Mouse (Mus musculus): Measurements from ENCODE around the gene Kbtbd4. TPM values are rescaled to one million over a fixed set of nuclear protein-coding genes. Genes with fewer than 3 reads are reported as not detected.

Kbtbd4 gene
- polyA plus RNA-seq, 1 experiment from 2014 or later = 12.0 TPM

GRCm38 (mm10) chr2:90903398-90903797 is 1.1 kb upstream of the Kbtbd4 start:
- Histone ChIP-seq H3K4me2 (replicated peaks; ENCODE audit: low read depth) (peak overlapping the region; percentile 74), H3K9ac (ENCODE audit: low read depth, low read length) (peak overlapping the region; percentile 89; the same call in 1 of the 2 replicates), H3K36me3 (ENCODE audit: control insufficient read depth, insufficient read depth) (peaks cover 35% of the 10 kb centered on the region), H3K4me1 (replicated peaks; ENCODE audit: control insufficient read depth, insufficient read depth, low read length) (peaks cover 9% of the 10 kb centered on the region), H3K9me3 (ENCODE audit: control insufficient read depth) (no peaks in the 10 kb centered on the region), H3K27ac (ENCODE audit: low read depth, low read length) (no peak overlapping the region), H3K27me3 (replicated peaks; ENCODE audit: control insufficient read depth, insufficient read depth, low read length) (no peaks in the 10 kb centered on the region), H3K4me3 (ENCODE audit: low read depth, low read length) (peak overlapping the region; percentile 79)
- no peak for TF ChIP-seq CTCF (IDR thresholded peaks at IDR 0.05; ENCODE audit: low read depth)
- ATAC-seq = no peak
- WGBS = 58% methylated on average over 2 of the region's 2 CpGs

GRCm38 (mm10) chr2:90904856-90905224 is 300 bp downstream of the Kbtbd4 start:
- peaks cover 9% of the 10 kb centered on the region for H3K4me1 ChIP-seq (replicated peaks; ENCODE audit: control insufficient read depth, insufficient read depth, low read length)
- peak; percentile 46 for ATAC-seq
- H3K27me3 ChIP-seq (replicated peaks; ENCODE audit: control insufficient read depth, insufficient read depth, low read length) = no peaks in the 10 kb centered on the region
- TF ChIP-seq CTCF (IDR thresholded peaks at IDR 0.05; ENCODE audit: low read depth) = no peak
- H3K4me3 ChIP-seq (ENCODE audit: low read depth, low read length) = peak overlapping the region; percentile 79
- peaks cover 45% of the 10 kb centered on the region for H3K36me3 ChIP-seq (ENCODE audit: control insufficient read depth, insufficient read depth)
- WGBS = 0% methylated on average over 21 of the region's 21 CpGs
- H3K9ac ChIP-seq (ENCODE audit: low read depth, low read length) = peak overlapping the region; percentile 89
- H3K9me3 ChIP-seq (ENCODE audit: control insufficient read depth) = no peaks in the 10 kb centered on the region
- H3K27ac ChIP-seq (ENCODE audit: low read depth, low read length) = peak overlapping the region; percentile 84
- peak overlapping the region; percentile 74 for H3K4me2 ChIP-seq (replicated peaks; ENCODE audit: low read depth)

- Histone ChIP-seq H3K9ac (ENCODE audit: low read depth, low read length) (no peak overlapping the region), H3K4me1 (replicated peaks; ENCODE audit: control insufficient read depth, insufficient read depth, low read length) (peaks cover 9% of the 10 kb centered on the region), H3K9me3 (ENCODE audit: control insufficient read depth) (no peaks in the 10 kb centered on the region), H3K4me3 (ENCODE audit: low read depth, low read length) (no peak overlapping the region), H3K27me3 (replicated peaks; ENCODE audit: control insufficient read depth, insufficient read depth, low read length) (no peaks in the 10 kb centered on the region), H3K27ac (ENCODE audit: low read depth, low read length) (no peak overlapping the region), H3K4me2 (replicated peaks; ENCODE audit: low read depth) (no peak overlapping the region), H3K36me3 (ENCODE audit: control insufficient read depth, insufficient read depth) (peaks cover 51% of the 10 kb centered on the region)
- ATAC-seq = no peak
- TF ChIP-seq CTCF (IDR thresholded peaks at IDR 0.05; ENCODE audit: low read depth) = no peak
- 75% methylated on average over 2 of the region's 2 CpGs for WGBS
These were observed 2.2 kb downstream of the Kbtbd4 start for GRCm38 (mm10) chr2:90906721-90907120.

- H3K4me2 ChIP-seq (replicated peaks; ENCODE audit: low read depth) = no peak overlapping the region
- WGBS = 65% methylated on average over 1 of the region's 1 CpGs
- TF ChIP-seq CTCF (IDR thresholded peaks at IDR 0.05; ENCODE audit: low read depth) = no peak
- no peaks in the 10 kb centered on the region for H3K9me3 ChIP-seq (ENCODE audit: control insufficient read depth)
- no peaks in the 10 kb centered on the region for H3K27me3 ChIP-seq (replicated peaks; ENCODE audit: control insufficient read depth, insufficient read depth, low read length)
- no peak for ATAC-seq
- no peak overlapping the region for H3K4me3 ChIP-seq (ENCODE audit: low read depth, low read length)
- H3K27ac ChIP-seq (ENCODE audit: low read depth, low read length) = no peak overlapping the region
- H3K36me3 ChIP-seq (ENCODE audit: control insufficient read depth, insufficient read depth) = peaks cover 51% of the 10 kb centered on the region
- H3K9ac ChIP-seq (ENCODE audit: low read depth, low read length) = no peak overlapping the region
- H3K4me1 ChIP-seq (replicated peaks; ENCODE audit: control insufficient read depth, insufficient read depth, low read length) = peaks cover 4% of the 10 kb centered on the region; the same call in 1 of the 2 replicates
These were observed 6.3 kb downstream of the Kbtbd4 start for GRCm38 (mm10) chr2:90910861-90911260.

GRCm38 (mm10) chr2:90911668-90912067 is 7.1 kb downstream of the Kbtbd4 start:
- H3K4me1 ChIP-seq (replicated peaks; ENCODE audit: control insufficient read depth, insufficient read depth, low read length) = peaks cover 4% of the 10 kb centered on the region; the same call in 1 of the 2 replicates
- H3K27ac ChIP-seq (ENCODE audit: low read depth, low read length) = no peak overlapping the region
- peaks cover 44% of the 10 kb centered on the region for H3K36me3 ChIP-seq (ENCODE audit: control insufficient read depth, insufficient read depth)
- no peak overlapping the region for H3K4me3 ChIP-seq (ENCODE audit: low read depth, low read length)
- 71% methylated on average over 1 of the region's 1 CpGs for WGBS
- H3K9me3 ChIP-seq (ENCODE audit: control insufficient read depth) = no peaks in the 10 kb centered on the region
- no peak overlapping the region for H3K4me2 ChIP-seq (replicated peaks; ENCODE audit: low read depth)
- no peak for TF ChIP-seq CTCF (IDR thresholded peaks at IDR 0.05; ENCODE audit: low read depth)
- H3K9ac ChIP-seq (ENCODE audit: low read depth, low read length) = no peak overlapping the region
- no peak for ATAC-seq
- H3K27me3 ChIP-seq (replicated peaks; ENCODE audit: control insufficient read depth, insufficient read depth, low read length) = no peaks in the 10 kb centered on the region

GRCm38 (mm10) chr2:90913671-90914070 is 9.1 kb downstream of the Kbtbd4 start:
- TF ChIP-seq CTCF (IDR thresholded peaks at IDR 0.05; ENCODE audit: low read depth) = no peak
- Histone ChIP-seq H3K36me3 (ENCODE audit: control insufficient read depth, insufficient read depth) (peaks cover 40% of the 10 kb centered on the region), H3K27me3 (replicated peaks; ENCODE audit: control insufficient read depth, insufficient read depth, low read length) (no peaks in the 10 kb centered on the region), H3K9me3 (ENCODE audit: control insufficient read depth) (no peaks in the 10 kb centered on the region), H3K27ac (ENCODE audit: low read depth, low read length) (no peak overlapping the region), H3K4me2 (replicated peaks; ENCODE audit: low read depth) (no peak overlapping the region), H3K4me1 (replicated peaks; ENCODE audit: control insufficient read depth, insufficient read depth, low read length) (0 out of 2 replicates have a peak, but pooled peaks cover 4% of the 10 kb centered on the region), H3K4me3 (ENCODE audit: low read depth, low read length) (no peak overlapping the region), H3K9ac (ENCODE audit: low read depth, low read length) (no peak overlapping the region)
- ATAC-seq = no peak
- WGBS = 61% methylated on average over 2 of the region's 2 CpGs

- Histone ChIP-seq H3K9me3 (ENCODE audit: control insufficient read depth) (no peaks in the 10 kb centered on the region), H3K27me3 (replicated peaks; ENCODE audit: control insufficient read depth, insufficient read depth, low read length) (no peaks in the 10 kb centered on the region), H3K36me3 (ENCODE audit: control insufficient read depth, insufficient read depth) (peaks cover 23% of the 10 kb centered on the region), H3K27ac (ENCODE audit: low read depth, low read length) (no peak overlapping the region), H3K9ac (ENCODE audit: low read depth, low read length) (no peak overlapping the region), H3K4me2 (replicated peaks; ENCODE audit: low read depth) (no peak overlapping the region), H3K4me1 (replicated peaks; ENCODE audit: control insufficient read depth, insufficient read depth, low read length) (0 out of 2 replicates have a peak, but pooled peaks cover 4% of the 10 kb centered on the region), H3K4me3 (ENCODE audit: low read depth, low read length) (no peak overlapping the region)
- no peak for TF ChIP-seq CTCF (IDR thresholded peaks at IDR 0.05; ENCODE audit: low read depth)
- WGBS = 68% methylated on average over 1 of the region's 1 CpGs
- ATAC-seq = no peak
These were observed 11.0 kb downstream of the Kbtbd4 start for GRCm38 (mm10) chr2:90915516-90915915.

All from intestine, postnatal 0 days (tissue).